Mouse (Mus musculus): ENCODE data around the gene Astn1.

- TF ChIP-seq CTCF (IDR thresholded peaks at IDR 0.05; ENCODE audit: insufficient read depth, low read length) (no peak), POLR2A (IDR thresholded peaks at IDR 0.05; ENCODE audit: borderline replicate concordance, extremely low read depth, low read depth, low read length) (no peak)
Measured at GRCm38 (mm10) chr1:158547592-158548211, 185.6 kb downstream of the Astn1 start.

All from lung, adult 2 months (tissue).